Mouse (Mus musculus): Measurements from ENCODE around the gene Castor2. TPM values are rescaled to one million over a fixed set of nuclear protein-coding genes. Genes with fewer than 3 reads are reported as not detected.

Castor2 gene
- total RNA-seq (2023): 5.0 to 8.7 TPM (median 6.8 TPM) in 4 replicates

DNA sequence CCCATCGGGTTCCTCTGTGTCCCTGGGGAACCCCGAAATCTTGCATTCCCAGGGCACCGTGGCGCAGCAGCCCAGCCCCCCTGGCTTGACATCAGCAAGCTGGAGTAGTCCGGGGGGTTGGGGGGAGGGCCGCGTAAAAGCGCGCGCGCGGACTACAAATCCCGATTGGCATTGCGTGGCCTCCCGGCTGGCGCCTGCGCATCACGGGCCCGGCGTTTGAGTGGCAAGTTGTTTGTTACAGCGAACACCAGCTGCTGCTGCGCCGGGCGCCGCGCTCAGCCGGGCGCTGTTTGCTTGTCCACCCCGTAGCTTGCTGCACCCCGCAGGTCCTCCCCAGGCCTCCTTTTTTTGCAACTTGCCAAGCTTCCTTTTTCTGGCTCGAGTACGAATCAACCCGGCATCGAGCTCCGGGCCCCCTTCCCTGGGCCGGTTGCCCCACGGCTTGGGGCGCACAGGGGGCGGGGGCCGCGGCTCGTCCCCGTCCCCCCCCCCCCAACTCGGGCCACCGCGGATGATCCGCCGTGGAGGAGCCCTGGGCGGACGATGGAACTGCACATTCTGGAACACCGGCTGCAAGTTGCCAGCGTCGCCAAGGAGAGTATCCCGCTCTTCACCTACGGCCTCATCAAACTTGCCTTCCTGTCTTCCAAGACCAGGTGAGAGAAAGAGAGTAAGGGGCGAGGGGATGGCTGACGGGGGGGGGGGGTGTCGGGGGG is at the start of gene Castor2:
TSS of gene Castor2 (plus strand) at position 216 of the 716 bp plus-strand sequence.

DNA sequence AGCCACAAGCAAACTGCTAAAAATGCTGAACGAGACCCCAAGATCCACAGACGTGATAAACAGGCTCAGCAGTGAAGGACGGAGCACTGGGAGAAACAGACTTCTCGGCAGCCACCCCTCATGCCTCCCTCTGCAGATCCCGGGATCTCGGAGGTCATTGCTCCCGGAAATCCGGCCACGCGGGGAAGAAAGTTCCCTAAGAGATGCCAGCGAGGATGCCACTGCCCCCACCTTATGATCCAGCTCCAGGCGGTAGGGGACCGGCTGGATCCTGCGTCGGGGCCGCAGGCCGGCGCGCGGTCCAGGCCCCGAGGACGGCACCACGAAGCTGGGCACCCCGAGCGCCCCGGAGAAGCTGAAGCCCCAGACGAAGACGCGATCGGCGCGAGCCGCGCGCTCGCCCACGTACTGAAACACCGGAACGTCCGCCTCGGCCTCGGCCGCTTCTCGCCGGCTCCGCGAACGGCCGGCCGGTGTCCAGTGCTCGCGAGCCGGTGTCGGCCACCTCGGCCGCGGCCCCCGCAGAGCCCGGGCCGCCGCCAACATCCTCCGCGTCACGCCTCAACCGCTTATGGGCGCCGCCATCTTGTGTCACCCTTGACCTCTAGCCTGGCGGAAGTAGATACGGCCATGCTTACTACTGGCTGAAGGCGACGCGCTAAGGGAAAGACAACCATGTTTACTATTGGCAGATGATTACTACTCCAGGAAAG is 76.8 kb downstream of the Castor2 start, which contains the start of gene Rcc1l:
TSS of gene Rcc1l (minus strand) at position 606 of the 713 bp plus-strand sequence.

GRCm38 (mm10) chr5:134183880-134184808 is 84.6 kb downstream of the Castor2 start, which contains the start of gene Gtf2ird2:
TSS of gene Gtf2ird2 (plus strand) at chr5:134184019.

Other genes starting within 250 kb of the Castor2 start
- gene Rcc1l, start 77.1 kb downstream of the Castor2 start, total RNA-seq (2023): 15.1 to 23.6 TPM (median 21.5 TPM) in 4 replicates
- 16.9 to 21.6 TPM (median 18.3 TPM) in 4 replicates for gene Gtf2ird2, start 84.3 kb downstream of the Castor2 start, total RNA-seq (2023)
- gene Ncf1, start 129.9 kb downstream of the Castor2 start, total RNA-seq (2023): 221 to 246 TPM (median 233 TPM) in 4 replicates
- 66.2 to 98.3 TPM (median 75.2 TPM) in 4 replicates for gene Gtf2i, start 215.0 kb downstream of the Castor2 start, total RNA-seq (2023)

Measured in B cell, adult 62 days (primary cell).